Mouse (Mus musculus): Measurements from ENCODE around the gene Fbxl4.

DNA sequence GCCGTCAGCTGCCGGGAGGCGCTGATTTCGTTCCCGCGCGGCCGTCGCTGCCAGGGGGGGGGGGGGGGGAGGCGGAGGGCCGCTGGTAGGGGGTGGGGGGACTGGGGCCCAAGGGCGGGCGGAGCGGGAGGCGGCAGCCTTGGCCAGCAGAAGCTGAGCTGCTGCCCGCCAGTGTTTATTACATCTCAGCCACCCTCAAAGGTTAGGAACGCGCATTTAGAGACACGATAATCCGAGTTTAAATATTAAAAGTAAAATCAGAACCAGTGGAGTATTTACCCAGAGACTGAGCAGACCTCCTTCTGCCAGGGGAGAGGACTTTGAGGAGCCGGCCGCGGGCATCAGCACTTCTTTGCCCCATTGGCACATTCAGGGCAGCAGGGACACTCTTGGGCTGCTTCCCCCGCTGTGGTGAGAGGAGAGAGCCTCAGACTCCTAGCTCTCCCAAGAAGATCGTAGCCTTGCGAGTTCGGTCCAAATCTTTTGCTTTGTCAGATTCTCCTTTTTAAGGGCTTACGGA lies 120.4 kb downstream of the Fbxl4 start:
- TF ChIP-seq CTCF (IDR thresholded peaks at IDR 0.05) (no peak), EP300 (IDR thresholded peaks at IDR 0.05) (no peak)
